Mouse (Mus musculus) spleen, adult 2 months (tissue): ENCODE results near the gene Axl. TPM values are rescaled to one million over a fixed set of nuclear protein-coding genes. Genes with fewer than 3 reads are reported as not detected.
"Not testable (repeated sequence)": the region's sequence is repeated elsewhere in the genome, so short reads cannot be mapped to it uniquely, and the experiment has no call there.

Source experiments
- DNase-seq, 2 experiments: peaks; one replicate each; pipeline versions ENCODE4 v3.0.0 to v3.0.0-alpha.2; 2012 to 2021; ENCODE audit warnings: low spot score in 2 of 2, low read depth in 1 of 2
- H3K27ac ChIP-seq: fragments of 200-500 bp; 2 replicates; pipeline ENCODE4 v1.5.1; 2012; ENCODE audit warnings: low read length, inconsistent platforms; ENCODE audit not compliant: insufficient read depth
- H3K27me3 ChIP-seq: fragments of 200-500 bp; 2 replicates; pipeline ENCODE4 v1.6.1; 2012; ENCODE audit warnings: mild to moderate bottlenecking, moderate library complexity, low read length, inconsistent platforms; ENCODE audit not compliant: control insufficient read depth, insufficient read depth
- H3K36me3 ChIP-seq: fragments of 200-500 bp; 2 replicates; pipeline ENCODE4 v1.6.1; 2012; ENCODE audit warnings: mild to moderate bottlenecking, low read length, inconsistent platforms; ENCODE audit not compliant: control insufficient read depth, insufficient read depth
- H3K4me1 ChIP-seq: fragments of 200-500 bp; 2 replicates; pipeline ENCODE4 v1.6.1; 2011; ENCODE audit warnings: inconsistent platforms; ENCODE audit not compliant: control insufficient read depth, insufficient read depth, insufficient read length
- H3K4me3 ChIP-seq: fragments of 200-500 bp; 2 replicates; pipeline ENCODE4 v1.5.1; 2011; ENCODE audit warnings: mild to moderate bottlenecking, inconsistent platforms; ENCODE audit not compliant: insufficient read depth, insufficient read length; ENCODE audit errors: extremely low read depth
- CTCF ChIP-seq: fragments of 200-500 bp; IDR thresholded peaks from 2 replicates; pipeline ENCODE4 v1.5.1; 2011; ENCODE audit warnings: mild to moderate bottlenecking, inconsistent platforms; ENCODE audit not compliant: insufficient read depth, insufficient read length, insufficient replicate concordance; ENCODE audit errors: extremely low read depth
- POLR2A ChIP-seq: fragments of 200-500 bp; IDR thresholded peaks from 2 replicates; pipeline ENCODE4 v1.6.1; 2011; ENCODE audit warnings: low read depth, low read length, inconsistent platforms
- WGBS: fragments of 180-500 bp; shearing (Covaris S2); methylation state at CpG from one replicate; pipeline ENCODE4 v1.1.7; 2018; 5-methylcytosine and 5-hydroxymethylcytosine counted together
- polyA plus RNA-seq: library from polyadenylated mRNA; depleted of rRNA; stranded (reverse); fragments of >200 nt; gene quantifications from 2 replicates; pipeline ENCODE4 v1.2.3, GENCODE M21; 2012

Axl gene
- polyA plus RNA-seq, 1 experiment: 129 TPM

DNA sequence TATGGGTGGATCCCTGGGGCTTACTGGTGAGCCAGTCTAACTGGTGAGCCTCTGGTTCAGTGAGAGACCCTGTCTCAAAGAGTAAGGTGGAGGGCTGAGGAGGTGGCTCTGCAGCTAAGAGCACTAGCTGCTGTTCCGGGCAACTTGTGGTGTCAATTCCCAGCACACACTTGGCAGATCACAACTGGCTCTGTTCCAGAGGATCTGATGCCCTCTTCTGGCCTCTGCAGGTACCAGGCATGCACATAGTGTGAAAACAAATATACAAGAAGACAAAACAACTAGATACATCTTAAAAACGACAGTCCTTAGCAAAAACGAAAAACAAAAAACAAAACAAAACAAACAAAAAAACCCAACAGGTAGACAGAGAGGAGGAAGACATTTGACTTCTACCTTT, 5.2 kb upstream of the Axl start:
- Histone ChIP-seq H3K36me3 (no peaks in the 10 kb centered on the region), H3K27me3 (peaks cover 1% of the 10 kb centered on the region; the same call in 1 of the 2 replicates), H3K4me3 (no peak overlapping the region), H3K27ac (no peak overlapping the region), H3K4me1 (no peaks in the 10 kb centered on the region)
- no peak for DNase-seq
- TF ChIP-seq POLR2A: no peak
- no peak for TF ChIP-seq CTCF
- WGBS: 66% methylated on average over 3 of the region's 3 CpGs

GRCm38 (mm10) chr7:25792966-25793365, 4.5 kb upstream of the Axl start:
- WGBS: 80% methylated on average over 9 of the region's 9 CpGs
- not testable (repeated sequence) for H3K27me3 ChIP-seq, H3K36me3 ChIP-seq, DNase-seq, H3K4me3 ChIP-seq, H3K27ac ChIP-seq, H3K4me1 ChIP-seq

DNA sequence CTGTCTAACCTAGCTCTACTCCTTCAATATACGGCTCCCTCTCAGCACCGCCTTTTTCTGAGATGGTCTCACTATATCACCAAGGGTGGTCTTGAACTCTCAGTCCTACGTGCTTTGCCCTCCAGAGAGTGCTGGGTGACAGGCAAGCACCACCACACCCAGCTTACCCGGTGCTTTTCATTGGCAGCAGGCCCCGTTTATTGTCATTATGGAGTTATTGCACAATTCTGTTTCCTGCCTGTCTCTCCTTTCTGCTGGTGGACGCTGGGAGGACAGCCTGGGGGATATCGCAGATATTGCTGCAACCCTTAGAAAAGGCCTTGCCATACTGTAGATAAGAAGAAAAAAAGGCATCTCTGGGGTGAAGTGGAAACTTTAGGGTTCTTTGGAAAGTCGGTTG, 2.1 kb upstream of the Axl start:
- no peak for DNase-seq
- WGBS: 57% methylated on average over 8 of the region's 8 CpGs
- H3K4me1 ChIP-seq: peaks cover 2% of the 10 kb centered on the region; the same call in 1 of the 2 replicates
- H3K4me3 ChIP-seq: no peak overlapping the region
- no peak for TF ChIP-seq POLR2A
- TF ChIP-seq CTCF: no peak
- H3K27me3 ChIP-seq: peaks cover 8% of the 10 kb centered on the region; the same call in 1 of the 2 replicates
- no peak overlapping the region for H3K27ac ChIP-seq
- H3K36me3 ChIP-seq: no peaks in the 10 kb centered on the region

DNA sequence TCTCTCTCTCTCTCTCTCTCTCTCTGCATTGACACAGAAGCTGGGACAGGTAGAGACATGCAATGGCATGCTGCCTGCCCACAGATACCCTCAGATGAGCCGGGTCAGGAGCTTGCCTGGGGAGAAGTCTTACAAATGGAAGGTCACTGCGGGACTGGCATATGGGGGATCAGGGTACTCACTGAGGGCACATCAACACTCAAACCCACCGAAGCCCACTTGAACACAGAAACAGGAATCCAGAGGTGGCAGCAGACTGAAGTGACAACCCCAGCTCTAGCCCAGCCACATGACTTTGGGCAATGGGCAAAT, 580 bp upstream of the Axl start:
- Histone ChIP-seq H3K27ac (peak overlapping the region; percentile 37; the same call in 1 of the 2 replicates), H3K27me3 (peaks cover 8% of the 10 kb centered on the region; the same call in 1 of the 2 replicates), H3K4me1 (peaks cover 2% of the 10 kb centered on the region; the same call in 1 of the 2 replicates), H3K4me3 (peak overlapping the region; percentile 45), H3K36me3 (no peaks in the 10 kb centered on the region)
- no peak for DNase-seq
- no peak for TF ChIP-seq POLR2A
- no peak for TF ChIP-seq CTCF
- WGBS: 82% methylated on average over 3 of the region's 3 CpGs

DNA sequence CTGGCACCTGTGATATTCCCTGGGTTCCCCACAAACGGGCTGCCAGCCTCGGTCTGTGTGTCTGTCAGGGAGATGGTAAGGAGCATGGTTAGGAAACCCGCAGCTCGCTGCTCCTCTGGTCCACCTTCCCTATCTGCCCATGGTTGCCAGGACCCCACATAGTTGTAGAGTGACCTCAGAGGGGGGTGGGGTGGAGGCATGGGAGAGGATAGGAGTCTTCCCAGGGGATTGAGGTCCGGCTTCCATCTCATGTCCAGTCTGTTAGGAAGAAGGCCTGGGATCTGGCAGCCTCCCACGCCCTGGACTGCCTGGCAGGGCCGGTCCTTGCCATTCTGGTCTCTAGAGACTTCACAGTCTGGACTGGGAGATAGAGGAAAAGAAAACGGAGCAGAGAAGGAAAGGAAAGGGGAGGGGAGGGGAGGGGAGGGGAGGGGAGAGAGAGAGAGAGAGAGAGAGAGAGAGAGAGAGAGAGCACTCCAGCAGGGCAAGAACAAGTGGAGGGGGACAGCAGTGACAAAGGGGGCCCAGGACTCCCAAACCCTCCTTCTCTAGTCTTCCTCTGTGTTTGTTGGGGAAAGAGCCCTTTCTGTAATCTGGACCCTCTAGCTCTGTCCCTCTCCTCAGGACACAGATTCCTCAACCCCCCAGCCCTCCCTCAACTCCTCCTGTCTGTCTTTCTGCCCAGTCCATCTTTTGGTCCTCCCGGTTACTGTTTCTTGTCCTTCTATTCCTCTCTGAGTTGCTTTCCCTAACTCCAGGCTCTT, 867 bp downstream of the Axl start:
- 69% methylated on average over 8 of the region's 9 CpGs for WGBS
- peaks cover 8% of the 10 kb centered on the region; the same call in 1 of the 2 replicates for H3K27me3 ChIP-seq
- DNase-seq: no peak
- no peaks in the 10 kb centered on the region for H3K36me3 ChIP-seq
- H3K4me3 ChIP-seq: peak overlapping the region; percentile 24; the same call in 1 of the 2 replicates
- H3K27ac ChIP-seq: peak overlapping the region; percentile 64
- H3K4me1 ChIP-seq: peaks cover 2% of the 10 kb centered on the region; the same call in 1 of the 2 replicates
- TF ChIP-seq POLR2A (no peak), CTCF (no peak)

- no peaks in the 10 kb centered on the region for H3K36me3 ChIP-seq
- H3K27me3 ChIP-seq: peaks cover 8% of the 10 kb centered on the region; the same call in 1 of the 2 replicates
- no peak for TF ChIP-seq CTCF
- TF ChIP-seq POLR2A: no peak
- H3K27ac ChIP-seq: peak overlapping the region; percentile 64; the same call in 1 of the 2 replicates
- DNase-seq: no peak
- 44% methylated on average over 4 of the region's 4 CpGs for WGBS
- peaks cover 2% of the 10 kb centered on the region; the same call in 1 of the 2 replicates for H3K4me1 ChIP-seq
- H3K4me3 ChIP-seq: no peak overlapping the region
These were observed 1.5 kb downstream of the Axl start for GRCm38 (mm10) chr7:25786974-25787373.

DNA sequence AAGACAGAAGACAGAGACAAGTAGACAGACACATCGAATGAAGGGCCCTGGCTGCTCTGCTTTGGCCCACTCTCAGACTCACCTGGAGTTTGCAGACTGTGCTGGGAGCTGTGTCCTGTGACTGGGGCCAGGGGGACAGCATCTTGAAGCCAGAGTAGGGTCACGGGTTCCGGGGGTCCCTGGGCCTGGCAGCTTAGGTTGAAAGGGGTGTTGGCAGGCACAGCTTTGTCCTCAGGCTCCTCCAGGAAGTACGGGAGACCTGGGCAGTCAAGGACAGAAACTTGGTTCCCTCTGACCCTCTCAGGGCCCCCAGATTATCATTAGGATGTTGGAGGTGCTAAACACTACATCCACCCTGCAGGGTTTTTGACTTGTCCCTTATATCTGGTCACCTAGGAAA, 2.8 kb downstream of the Axl start:
- H3K4me1 ChIP-seq: peaks cover 9% of the 10 kb centered on the region
- WGBS: 82% methylated on average over 4 of the region's 4 CpGs

More for the DNA sequence above, 2.8 kb downstream of the Axl start:
- Histone ChIP-seq H3K4me3 (no peak overlapping the region), H3K27ac (peak overlapping the region; percentile 47; the same call in 1 of the 2 replicates), H3K27me3 (peaks cover 8% of the 10 kb centered on the region; the same call in 1 of the 2 replicates), H3K36me3 (no peaks in the 10 kb centered on the region)
- no peak for TF ChIP-seq POLR2A
- no peak for TF ChIP-seq CTCF
- DNase-seq: no peak
